Mouse (Mus musculus): ENCODE measurements around the gene Olfr948. TPM values are rescaled to one million over a fixed set of nuclear protein-coding genes. Genes with fewer than 3 reads are reported as not detected.

Gene Olfr948
- polyA plus RNA-seq (2014; fragmentation: Nextera tagmentation; extraction: Ambion mirVana) = not detected in 2 replicates

GRCm38 (mm10) chr9:39325945-39326344, at the start of gene Olfr948:
TSS of gene Olfr948 (minus strand) at chr9:39326045.
- Histone ChIP-seq H3K9me3 (ENCODE audit: control insufficient read depth, low read length) (no peaks in the 10 kb centered on the region), H3K9ac (replicated peaks; ENCODE audit: low read depth, low read length) (no peak within 1 kb of the TSS), H3K27me3 (ENCODE audit: control insufficient read depth, insufficient read depth, low read length) (no peaks in the 10 kb centered on the region), H3K4me2 (ENCODE audit: low read depth, low read length) (no peak within 1 kb of the TSS), H3K4me1 (ENCODE audit: control insufficient read depth, insufficient read depth, low read length) (no peaks in the 10 kb centered on the region), H3K27ac (ENCODE audit: low read depth, low read length) (no peak within 1 kb of the TSS), H3K36me3 (ENCODE audit: control insufficient read depth, insufficient read depth, low read length) (no peaks in the 10 kb centered on the region), H3K4me3 (ENCODE audit: low read depth, low read length) (no peak within 1 kb of the TSS)
- no peak for ATAC-seq (ENCODE audit: low read depth)

- Histone ChIP-seq H3K4me3 (ENCODE audit: low read depth, low read length) (no peak overlapping the region), H3K27me3 (ENCODE audit: control insufficient read depth, insufficient read depth, low read length) (no peaks in the 10 kb centered on the region), H3K4me2 (ENCODE audit: low read depth, low read length) (no peak overlapping the region), H3K4me1 (ENCODE audit: control insufficient read depth, insufficient read depth, low read length) (no peaks in the 10 kb centered on the region), H3K9ac (replicated peaks; ENCODE audit: low read depth, low read length) (no peak overlapping the region), H3K9me3 (ENCODE audit: control insufficient read depth, low read length) (no peaks in the 10 kb centered on the region), H3K27ac (ENCODE audit: low read depth, low read length) (no peak overlapping the region), H3K36me3 (ENCODE audit: control insufficient read depth, insufficient read depth, low read length) (no peaks in the 10 kb centered on the region)
- ATAC-seq (ENCODE audit: low read depth) = no peak
- WGBS = 78% methylated on average over 2 of the region's 2 CpGs
Observed at GRCm38 (mm10) chr9:39287136-39287535, 38.7 kb downstream of the Olfr948 start.

- Histone ChIP-seq H3K27me3 (ENCODE audit: control insufficient read depth, insufficient read depth, low read length) (no peaks in the 10 kb centered on the region), H3K4me1 (ENCODE audit: control insufficient read depth, insufficient read depth, low read length) (no peaks in the 10 kb centered on the region), H3K4me3 (ENCODE audit: low read depth, low read length) (no peak within 1 kb of the TSS), H3K27ac (ENCODE audit: low read depth, low read length) (no peak within 1 kb of the TSS), H3K9me3 (ENCODE audit: control insufficient read depth, low read length) (no peaks in the 10 kb centered on the region), H3K4me2 (ENCODE audit: low read depth, low read length) (no peak within 1 kb of the TSS), H3K36me3 (ENCODE audit: control insufficient read depth, insufficient read depth, low read length) (no peaks in the 10 kb centered on the region), H3K9ac (replicated peaks; ENCODE audit: low read depth, low read length) (no peak within 1 kb of the TSS)
- 87% methylated on average over 3 of the region's 3 CpGs for WGBS
- ATAC-seq (ENCODE audit: low read depth) = no peak
Observed at GRCm38 (mm10) chr9:39276718-39277117, 49.1 kb downstream of the Olfr948 start, which contains the start of gene Olfr945. TSS of gene Olfr945 (minus strand) at chr9:39276818.

Other genes starting within 250 kb of the Olfr948 start
- not detected in 2 replicates for gene Olfr938, start 247.2 kb downstream of the Olfr948 start, polyA plus RNA-seq (2014; fragmentation: Nextera tagmentation; extraction: Ambion mirVana)
- not detected in 2 replicates for gene Olfr27, start 197.9 kb downstream of the Olfr948 start, polyA plus RNA-seq (2014; fragmentation: Nextera tagmentation; extraction: Ambion mirVana)
- gene Olfr943, start 159.7 kb downstream of the Olfr948 start, polyA plus RNA-seq (2014; fragmentation: Nextera tagmentation; extraction: Ambion mirVana) = not detected in 2 replicates
- gene Olfr944, start 124.1 kb downstream of the Olfr948 start, polyA plus RNA-seq (2014; fragmentation: Nextera tagmentation; extraction: Ambion mirVana) = not detected in 2 replicates
- not detected in 2 replicates for gene Olfr1537, start 76.1 kb downstream of the Olfr948 start, polyA plus RNA-seq (2014; fragmentation: Nextera tagmentation; extraction: Ambion mirVana)
- not detected in 2 replicates for gene Olfr945, start 49.2 kb downstream of the Olfr948 start, polyA plus RNA-seq (2014; fragmentation: Nextera tagmentation; extraction: Ambion mirVana)
- gene Olfr951, start 61.4 kb upstream of the Olfr948 start, polyA plus RNA-seq (2014; fragmentation: Nextera tagmentation; extraction: Ambion mirVana) = not detected in 2 replicates
- gene Olfr952, start 101.1 kb upstream of the Olfr948 start, polyA plus RNA-seq (2014; fragmentation: Nextera tagmentation; extraction: Ambion mirVana) = not detected in 2 replicates
- not detected in 2 replicates for gene Olfr954, start 130.7 kb upstream of the Olfr948 start, polyA plus RNA-seq (2014; fragmentation: Nextera tagmentation; extraction: Ambion mirVana)
- gene Olfr955, start 145.9 kb upstream of the Olfr948 start, polyA plus RNA-seq (2014; fragmentation: Nextera tagmentation; extraction: Ambion mirVana) = not detected in 2 replicates
- gene Olfr44, start 167.9 kb upstream of the Olfr948 start, polyA plus RNA-seq (2014; fragmentation: Nextera tagmentation; extraction: Ambion mirVana) = not detected in 2 replicates
- not detected in 2 replicates for gene Olfr957, start 189.8 kb upstream of the Olfr948 start, polyA plus RNA-seq (2014; fragmentation: Nextera tagmentation; extraction: Ambion mirVana)
- gene Olfr958, start 228.0 kb upstream of the Olfr948 start, polyA plus RNA-seq (2014; fragmentation: Nextera tagmentation; extraction: Ambion mirVana) = not detected in 2 replicates
- not detected in 2 replicates for gene Olfr959, start 249.5 kb upstream of the Olfr948 start, polyA plus RNA-seq (2014; fragmentation: Nextera tagmentation; extraction: Ambion mirVana)